Mouse (Mus musculus) embryo, embryonic 10.5 days (tissue): ENCODE data around the gene Unc93b1.

Experiments
- DNase-seq: peaks from one replicate; pipeline ENCODE4 v3.0.0-alpha.2; 2015; ENCODE audit warnings: low spot score

The Unc93b1 gene

GRCm38 (mm10) chr19:3935032-3935895, at the start of gene Unc93b1:
Gene Unc93b1, plus strand, starts transcription at chr19:3935186.
- peak; percentile 76 for DNase-seq

- no peak for DNase-seq
Measured at GRCm38 (mm10) chr19:3889096-3889495, 45.9 kb upstream of the Unc93b1 start.

- DNase-seq, result peak; percentile 37
Measured at GRCm38 (mm10) chr19:3890181-3890580, 44.8 kb upstream of the Unc93b1 start.

GRCm38 (mm10) chr19:3893545-3894116, 41.4 kb upstream of the Unc93b1 start:
- DNase-seq, result no peak

GRCm38 (mm10) chr19:3894294-3894693, 40.7 kb upstream of the Unc93b1 start:
- no peak for DNase-seq

- peak; percentile 56 for DNase-seq
Measured at GRCm38 (mm10) chr19:3895171-3895631, 39.8 kb upstream of the Unc93b1 start.

GRCm38 (mm10) chr19:3896208-3896607, 38.8 kb upstream of the Unc93b1 start:
- DNase-seq, result no peak

GRCm38 (mm10) chr19:3897557-3897956, 37.4 kb upstream of the Unc93b1 start:
- DNase-seq, result no peak

- no peak for DNase-seq
Measured at GRCm38 (mm10) chr19:3898952-3899351, 36.0 kb upstream of the Unc93b1 start.

GRCm38 (mm10) chr19:3899618-3900017, 35.4 kb upstream of the Unc93b1 start:
- DNase-seq, result no peak

- no peak for DNase-seq
Measured at GRCm38 (mm10) chr19:3902966-3903365, 32.0 kb upstream of the Unc93b1 start.

GRCm38 (mm10) chr19:3903648-3904362, 31.2 kb upstream of the Unc93b1 start:
- DNase-seq, result no peak

GRCm38 (mm10) chr19:3904363-3904675, 30.7 kb upstream of the Unc93b1 start:
- no peak for DNase-seq

- DNase-seq, result peak; percentile 16
Measured at GRCm38 (mm10) chr19:3905261-3905969, 29.6 kb upstream of the Unc93b1 start.

- DNase-seq, result no peak
Measured at GRCm38 (mm10) chr19:3906326-3906725, 28.7 kb upstream of the Unc93b1 start.

- DNase-seq, result peak; percentile 75
Measured at GRCm38 (mm10) chr19:3906795-3907786, 27.9 kb upstream of the Unc93b1 start, which contains the start of gene Tcirg1. Gene Tcirg1, minus strand, starts transcription at chr19:3907133.

GRCm38 (mm10) chr19:3907876-3908660, 26.9 kb upstream of the Unc93b1 start:
- no peak for DNase-seq

GRCm38 (mm10) chr19:3910206-3910605, 24.8 kb upstream of the Unc93b1 start:
- DNase-seq, result no peak

- DNase-seq, result peak; percentile 98
Measured at GRCm38 (mm10) chr19:3912337-3913204, 22.4 kb upstream of the Unc93b1 start, which contains the start of gene Ndufs8. Gene Ndufs8, minus strand, starts transcription at chr19:3912774.
